Mouse (Mus musculus) left cerebral cortex, adult 18-20 months (tissue): ENCODE measurements at regions not wholly inside any gene's neighbourhood (a gene's known extent, or its start where the extent isn't known, plus 50 kb on each side); places are given as distances from the start of the nearest gene placed in this dataset.
"Not testable (repeated sequence)": the region's sequence is repeated elsewhere in the genome, so short reads cannot be mapped to it uniquely, and the experiment has no call there.

Experiments
- DNase-seq, 2 experiments: peaks; one replicate each; pipeline ENCODE4 v3.0.0; 2021 to 2022; ENCODE audit warnings: low spot score in 2 of 2, mixed read lengths in 1 of 2

GRCm38 (mm10) chr4:79471013-79471412, 1259.3 kb upstream of the Ptprd start:
- not testable (repeated sequence) for DNase-seq

- DNase-seq = peak in 1 of 2 experiments; percentile 14
Measured at GRCm38 (mm10) chr4:79463546-79463945, 1251.8 kb upstream of the Ptprd start.
